Mouse (Mus musculus): ENCODE data around the gene Olfr574.

GRCm38 (mm10) chr7:102958137-102958536, 9.9 kb downstream of the Olfr574 start:
- TF ChIP-seq POLR2A (IDR thresholded peaks at IDR 0.05; ENCODE audit: extremely low read depth, insufficient read depth, low read length) (no peak), CTCF (IDR thresholded peaks at IDR 0.05; ENCODE audit: extremely low read depth, insufficient read depth, low read length) (no peak)

Data from cortical plate, adult 2 months (tissue).